Mouse (Mus musculus) testis, adult 2 months (tissue): ENCODE data around the gene Hcfc1.

Source experiments
- CTCF ChIP-seq: fragments of 200-500 bp; IDR thresholded peaks from 2 replicates; pipeline ENCODE4 v1.5.1; 2012; ENCODE audit warnings: low read depth, mild to moderate bottlenecking, inconsistent platforms, low read length, moderate library complexity; ENCODE audit not compliant: control insufficient read depth, insufficient read depth, insufficient replicate concordance
- POLR2A ChIP-seq: fragments of 200-500 bp; IDR thresholded peaks from 2 replicates; pipeline ENCODE4 v1.6.1; 2012; ENCODE audit warnings: low read depth, mild to moderate bottlenecking, inconsistent platforms, low read length, moderate library complexity; ENCODE audit not compliant: control insufficient read depth

- TF ChIP-seq CTCF: no peak
- peak; percentile 80; the same call in 1 of the 2 replicates for TF ChIP-seq POLR2A
Measured at GRCm38 (mm10) chrX:73966248-73967176, at the start of gene Hcfc1.
